Mouse (Mus musculus) small intestine, adult 2 months (tissue): Measurements from ENCODE around the gene Lgi2. TPM values are rescaled to one million over a fixed set of nuclear protein-coding genes. Genes with fewer than 3 reads are reported as not detected.

ENCODE experiments used
- H3K27ac ChIP-seq: fragments of 200-500 bp; 2 replicates; pipeline ENCODE4 v1.5.1; 2012; ENCODE audit warnings: low read depth, low read length, control low read depth, inconsistent platforms; ENCODE audit not compliant: insufficient read depth
- H3K27me3 ChIP-seq: fragments of 200-500 bp; 2 replicates; pipeline ENCODE4 v1.6.1; 2012; ENCODE audit warnings: mild to moderate bottlenecking, moderate library complexity, low read length, inconsistent platforms; ENCODE audit not compliant: control insufficient read depth, insufficient read depth
- H3K36me3 ChIP-seq: fragments of 200-500 bp; 2 replicates; pipeline ENCODE4 v1.6.1; 2012; ENCODE audit warnings: mild to moderate bottlenecking, low read length, control low read depth, inconsistent platforms; ENCODE audit not compliant: control insufficient read depth, insufficient read depth
- H3K4me1 ChIP-seq: fragments of 200-500 bp; 2 replicates; pipeline ENCODE4 v1.6.1; 2012; ENCODE audit warnings: low read length, inconsistent platforms, mixed read lengths; ENCODE audit not compliant: control insufficient read depth, insufficient read depth, insufficient read length
- H3K4me3 ChIP-seq: fragments of 200-500 bp; 2 replicates; pipeline ENCODE4 v1.5.1; 2012; ENCODE audit warnings: low read depth, mild to moderate bottlenecking, control low read depth, inconsistent platforms, low read length, moderate library complexity
- CTCF ChIP-seq: fragments of 200-500 bp; IDR thresholded peaks from 2 replicates; pipeline ENCODE4 v1.5.1; 2012; ENCODE audit warnings: low read depth, mild to moderate bottlenecking, control low read depth, inconsistent platforms, low read length, moderate library complexity, mixed read lengths; ENCODE audit not compliant: insufficient replicate concordance, insufficient read length; ENCODE audit errors: extremely low read depth
- POLR2A ChIP-seq: fragments of 200-500 bp; IDR thresholded peaks from 2 replicates; pipeline ENCODE4 v1.6.1; 2012; ENCODE audit warnings: low read depth, mild to moderate bottlenecking, control low read depth, inconsistent platforms, low read length, moderate library complexity
- WGBS: fragments of 180-500 bp; shearing (Covaris S2); methylation state at CpG from one replicate; pipeline ENCODE4 v1.1.7; 2018; 5-methylcytosine and 5-hydroxymethylcytosine counted together
- polyA plus RNA-seq: library from polyadenylated mRNA; depleted of rRNA; stranded (reverse); fragments of >200 nt; gene quantifications from 2 replicates; pipeline ENCODE4 v1.2.3, GENCODE M21; 2012; rRNA removed

Lgi2 gene
- polyA plus RNA-seq, 1 experiment = 0.47 TPM

- 84% methylated on average over 6 of the region's 6 CpGs for WGBS
- no peaks in the 10 kb centered on the region for H3K4me1 ChIP-seq
Measured at GRCm38 (mm10) chr5:52491496-52491895, 74.8 kb downstream of the Lgi2 start.

GRCm38 (mm10) chr5:52487559-52488430 is 78.5 kb downstream of the Lgi2 start:
- no peaks in the 10 kb centered on the region for H3K27me3 ChIP-seq
- no peaks in the 10 kb centered on the region for H3K4me1 ChIP-seq
- H3K4me3 ChIP-seq = no peak overlapping the region
- TF ChIP-seq POLR2A (no peak), CTCF (no peak)
- no peak overlapping the region for H3K27ac ChIP-seq
- 69% methylated on average over 13 of the region's 13 CpGs for WGBS
- no peaks in the 10 kb centered on the region for H3K36me3 ChIP-seq

More at GRCm38 (mm10) chr5:52491496-52491895, 74.8 kb downstream of the Lgi2 start:
- Histone ChIP-seq H3K4me3 (no peak overlapping the region), H3K27ac (no peak overlapping the region), H3K27me3 (no peaks in the 10 kb centered on the region), H3K36me3 (no peaks in the 10 kb centered on the region)
- no peak for TF ChIP-seq CTCF
- no peak for TF ChIP-seq POLR2A

Other genes with a start within 250 kb of the Lgi2 start
- 17.7 and 19.6 TPM in 2 replicates for gene Sod3, start 202.7 kb downstream of the Lgi2 start, polyA plus RNA-seq
- 0.76 and 1.9 TPM in 2 replicates for gene Ccdc149, start 94.9 kb downstream of the Lgi2 start, polyA plus RNA-seq
- 1.9 and 4.1 TPM in 2 replicates for gene Sepsecs, start 103.2 kb upstream of the Lgi2 start, polyA plus RNA-seq
- gene Pi4k2b, start 175.1 kb upstream of the Lgi2 start, polyA plus RNA-seq = 62.1 and 149 TPM in 2 replicates
- 2.0 and 3.4 TPM in 2 replicates for gene Zcchc4, start 208.9 kb upstream of the Lgi2 start, polyA plus RNA-seq